Mouse (Mus musculus) midbrain, embryonic 13.5 days (tissue): ENCODE results near the gene Tsga10ip. TPM values are rescaled to one million over a fixed set of nuclear protein-coding genes. Genes with fewer than 3 reads are reported as not detected.

Experiments
- ATAC-seq: fragments of 200-750 bp; cut with Nextera tagmentation; 2 replicates; pipeline ENCODE4 v1.8.0; 2017; ENCODE audit warnings: mild to moderate bottlenecking, moderate TSS enrichment, moderate library complexity
- H3K27ac ChIP-seq: fragments of 300-500 bp; sonication (generic); 2 replicates; pipeline ENCODE4 v1.5.1; 2015; ENCODE audit warnings: inconsistent platforms, mild to moderate bottlenecking, moderate library complexity
- H3K27me3 ChIP-seq: fragments of 300-500 bp; sonication (generic); 2 replicates; pipeline ENCODE4 v1.6.1; 2015; ENCODE audit warnings: mild to moderate bottlenecking, inconsistent platforms
- H3K36me3 ChIP-seq: fragments of 300-500 bp; sonication (generic); 2 replicates; pipeline ENCODE4 v1.6.1; 2015; ENCODE audit warnings: mild to moderate bottlenecking, inconsistent platforms
- H3K4me1 ChIP-seq: fragments of 300-500 bp; sonication (generic); replicated peaks from 2 replicates; pipeline ENCODE4 v1.6.1; 2015; ENCODE audit warnings: inconsistent platforms
- H3K4me2 ChIP-seq: fragments of 300-500 bp; sonication (generic); replicated peaks from 2 replicates; pipeline ENCODE4 v1.6.1; 2015; ENCODE audit warnings: moderate library complexity, mild to moderate bottlenecking, inconsistent platforms
- H3K4me3 ChIP-seq: fragments of 300-500 bp; sonication (generic); replicated peaks from 2 replicates; pipeline ENCODE4 v1.5.1; 2015; ENCODE audit warnings: mild to moderate bottlenecking, inconsistent platforms
- H3K9ac ChIP-seq: fragments of 300-500 bp; sonication (generic); replicated peaks from 2 replicates; pipeline ENCODE4 v1.6.1; 2015; ENCODE audit warnings: mild to moderate bottlenecking, inconsistent platforms
- H3K9me3 ChIP-seq: fragments of 300-500 bp; sonication (generic); 2 replicates; pipeline ENCODE4 v1.6.1; 2016; ENCODE audit warnings: mild to moderate bottlenecking, inconsistent platforms
- WGBS: fragments of 180-500 bp; shearing (Covaris S2); methylation state at CpG from one replicate; pipeline ENCODE4 v1.1.7; 2015; 5-methylcytosine and 5-hydroxymethylcytosine counted together
- polyA plus RNA-seq: library from polyadenylated mRNA; unstranded; fragments of >200 nt; fragmentation: Nextera tagmentation; extraction: Ambion mirVana; gene quantifications from 2 replicates; pipeline ENCODE4 v1.2.1, GENCODE M21; 2015

Tsga10ip gene
- polyA plus RNA-seq = 0.32 and 0.55 TPM in 2 replicates

DNA sequence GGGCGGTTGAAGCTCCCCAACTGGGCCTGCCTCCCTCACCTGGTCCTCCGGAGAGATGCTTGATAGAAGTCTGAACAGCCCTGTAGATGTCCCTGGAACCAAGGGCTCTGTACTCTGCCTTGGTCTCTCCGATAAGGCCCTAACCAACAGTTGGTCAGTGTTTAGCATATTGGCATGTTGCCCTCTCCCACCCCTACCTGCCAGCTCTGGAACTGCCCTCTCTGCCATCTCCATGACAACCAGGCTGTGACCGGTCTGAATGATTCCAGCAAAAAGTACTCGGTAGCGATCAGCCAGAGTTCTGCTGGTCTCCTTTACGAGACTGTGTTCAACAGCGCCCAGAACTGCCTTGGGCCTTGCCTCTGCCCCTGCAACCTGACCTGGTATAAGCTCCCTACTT is at the start of gene Tsga10ip:
Gene Tsga10ip (minus strand): TSS at position 234 of the 400 bp plus-strand sequence.
- Histone ChIP-seq H3K4me3 (no peak within 1 kb of the TSS), H3K4me2 (no peak within 1 kb of the TSS), H3K9me3 (no peaks in the 10 kb centered on the region), H3K27ac (no peak within 1 kb of the TSS), H3K9ac (no peak within 1 kb of the TSS), H3K36me3 (no peaks in the 10 kb centered on the region), H3K4me1 (peaks cover 10% of the 10 kb centered on the region), H3K27me3 (no peaks in the 10 kb centered on the region)
- WGBS = 77% methylated on average over 8 of the region's 8 CpGs
- ATAC-seq = no peak

DNA sequence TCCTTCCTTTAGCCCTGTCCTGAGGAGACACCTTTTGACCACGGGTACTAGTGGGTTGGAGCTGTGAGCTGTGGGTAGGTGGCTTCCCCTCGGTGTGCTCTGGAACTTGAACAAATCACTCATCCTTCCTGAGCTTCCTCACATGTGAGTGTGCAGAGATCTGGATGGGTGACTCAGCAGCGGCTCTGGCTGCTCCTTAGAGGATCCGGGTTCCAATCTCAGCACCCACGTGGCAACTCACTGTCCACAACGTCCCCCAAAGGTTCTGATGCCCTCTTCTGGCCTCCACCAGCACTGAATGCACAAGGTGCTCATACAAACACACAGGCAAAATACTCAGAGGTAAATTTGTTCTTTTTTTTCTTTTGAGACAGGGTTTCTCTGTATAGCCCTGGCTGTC is 49.4 kb upstream of the Tsga10ip start:
- Histone ChIP-seq H3K36me3 (peaks cover 4% of the 10 kb centered on the region), H3K27ac (no peak overlapping the region), H3K27me3 (peaks cover 50% of the 10 kb centered on the region), H3K4me3 (no peak overlapping the region), H3K4me1 (peaks cover 40% of the 10 kb centered on the region), H3K9ac (no peak overlapping the region), H3K9me3 (no peaks in the 10 kb centered on the region), H3K4me2 (no peak overlapping the region)
- no peak for ATAC-seq
- WGBS = 77% methylated on average over 6 of the region's 6 CpGs

DNA sequence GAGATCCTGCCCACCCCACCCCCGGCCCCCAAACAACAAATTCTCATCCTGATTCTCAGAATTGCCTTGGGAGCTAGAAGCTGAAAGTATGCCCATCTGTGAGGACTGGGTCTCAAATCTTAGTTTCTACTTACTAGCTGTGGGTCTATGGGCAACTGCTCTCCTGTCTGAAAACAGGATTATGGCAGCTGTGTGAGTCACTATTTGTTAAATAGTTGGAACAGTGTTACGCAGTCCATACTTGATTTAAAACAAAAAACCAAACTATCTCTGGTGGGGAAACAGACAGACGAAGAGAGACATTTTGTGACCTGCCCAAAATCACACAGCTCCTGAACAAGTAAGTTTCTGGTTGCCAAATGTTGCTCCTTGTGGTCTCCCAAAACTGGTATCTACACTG is 47.3 kb upstream of the Tsga10ip start:
- 87% methylated on average over 3 of the region's 3 CpGs for WGBS
- H3K4me3 ChIP-seq = no peak overlapping the region
- peaks cover 19% of the 10 kb centered on the region for H3K4me1 ChIP-seq
- peaks cover 4% of the 10 kb centered on the region for H3K36me3 ChIP-seq
- H3K27me3 ChIP-seq = peaks cover 69% of the 10 kb centered on the region
- ATAC-seq = no peak
- no peak overlapping the region for H3K9ac ChIP-seq
- H3K27ac ChIP-seq = no peak overlapping the region
- H3K9me3 ChIP-seq = no peaks in the 10 kb centered on the region
- H3K4me2 ChIP-seq = no peak overlapping the region

DNA sequence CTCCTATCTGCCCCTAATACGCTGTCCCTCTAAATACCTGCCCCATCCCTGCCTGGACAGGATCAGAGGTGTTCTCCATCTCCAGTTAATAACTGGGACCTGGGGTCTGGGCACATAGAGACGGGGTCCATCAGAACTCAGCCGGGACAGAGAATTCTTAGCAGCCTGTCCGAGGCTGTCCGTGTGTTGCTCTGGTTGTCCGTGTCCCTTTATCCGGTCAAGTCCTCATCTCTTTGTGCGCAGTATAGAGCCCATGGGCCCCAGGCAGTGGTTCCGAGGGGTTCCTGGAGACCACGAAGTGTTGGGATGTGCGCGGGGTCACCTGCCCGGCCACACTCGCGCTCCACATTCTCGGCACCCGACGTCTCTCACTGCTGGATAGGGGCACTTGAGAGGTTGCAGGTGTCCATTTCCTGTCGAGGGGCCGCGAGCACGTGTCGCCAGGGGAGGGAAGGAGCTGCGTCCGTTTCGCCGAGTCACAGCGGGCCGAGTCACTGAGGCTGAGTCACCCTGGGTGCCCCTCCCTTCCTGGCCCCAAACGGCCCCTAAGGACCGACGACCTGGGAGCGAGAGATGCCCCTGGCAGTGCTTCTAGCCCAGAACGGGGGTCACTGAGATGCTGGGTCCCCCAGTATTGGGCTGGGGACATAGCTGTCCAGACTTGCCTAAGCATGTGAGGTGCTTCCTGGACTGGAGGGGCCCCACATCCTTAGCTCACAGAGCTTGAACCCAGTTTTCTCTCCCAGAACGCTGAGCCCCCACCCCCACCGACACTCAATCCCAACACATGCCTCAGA is 46.2 kb upstream of the Tsga10ip start:
- Histone ChIP-seq H3K9ac (peak overlapping the region; percentile 51; the same call in 1 of the 2 replicates), H3K9me3 (no peaks in the 10 kb centered on the region), H3K27ac (no peak overlapping the region), H3K4me2 (peak overlapping the region; percentile 84), H3K36me3 (no peaks in the 10 kb centered on the region), H3K27me3 (peaks cover 76% of the 10 kb centered on the region), H3K4me1 (peaks cover 18% of the 10 kb centered on the region), H3K4me3 (peak overlapping the region; percentile 43)
- WGBS = 7% methylated on average over 36 of the region's 36 CpGs
- peak; percentile 21; the same call in 1 of the 2 replicates for ATAC-seq

DNA sequence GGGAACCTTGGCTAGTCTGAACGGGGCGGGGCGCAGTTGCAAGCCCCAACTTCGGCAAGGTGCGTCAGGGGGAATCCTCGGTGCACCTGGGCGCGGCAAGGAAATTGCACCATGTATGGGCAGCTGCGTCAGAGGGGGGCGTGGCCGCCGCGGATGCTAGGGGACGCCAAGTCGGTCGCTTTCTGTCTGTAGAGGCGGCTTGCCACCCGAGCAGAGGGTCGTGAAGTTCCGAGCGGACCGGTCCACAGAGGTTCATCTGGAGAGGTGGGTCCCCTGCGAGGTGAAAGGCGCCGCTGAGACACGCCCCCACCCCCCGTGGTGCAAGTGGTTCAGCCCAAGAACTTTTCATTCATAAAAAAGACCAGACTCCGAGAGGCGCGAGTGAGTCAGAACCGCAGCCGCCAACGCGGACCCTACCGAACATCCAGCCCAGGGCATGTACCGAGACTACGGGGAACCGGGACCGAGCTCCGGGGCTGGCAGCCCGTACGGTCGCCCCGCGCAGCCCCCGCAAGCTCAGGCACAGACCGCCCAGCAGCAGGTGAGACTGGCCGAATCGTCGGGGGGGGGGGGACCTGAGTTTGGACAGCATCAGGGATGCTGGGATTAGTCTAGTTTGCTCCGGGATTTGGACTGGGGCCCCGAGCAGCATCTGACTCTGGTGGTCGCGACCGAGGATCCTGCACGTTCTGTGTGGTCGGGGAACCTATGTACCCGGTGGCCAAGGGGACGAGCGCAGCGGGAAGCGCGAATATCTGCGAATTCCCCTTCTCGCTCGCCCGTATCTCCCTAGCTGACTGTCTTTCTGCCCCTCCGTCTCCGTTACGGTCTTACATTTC is 45.4 kb upstream of the Tsga10ip start, which contains the start of gene Fosl1:
Gene Fosl1 (plus strand): TSS at position 33 of the 839 bp plus-strand sequence.
- ATAC-seq = peak; percentile 72
- Histone ChIP-seq H3K4me2 (peak within 1 kb of the TSS; percentile 84), H3K9me3 (no peaks in the 10 kb centered on the region), H3K27me3 (peaks cover 76% of the 10 kb centered on the region), H3K9ac (peak within 1 kb of the TSS; percentile 51), H3K27ac (no peak within 1 kb of the TSS), H3K36me3 (no peaks in the 10 kb centered on the region), H3K4me3 (peak within 1 kb of the TSS; percentile 43), H3K4me1 (peaks cover 18% of the 10 kb centered on the region)
- WGBS = under 1% methylated on average over 70 of the region's 70 CpGs

DNA sequence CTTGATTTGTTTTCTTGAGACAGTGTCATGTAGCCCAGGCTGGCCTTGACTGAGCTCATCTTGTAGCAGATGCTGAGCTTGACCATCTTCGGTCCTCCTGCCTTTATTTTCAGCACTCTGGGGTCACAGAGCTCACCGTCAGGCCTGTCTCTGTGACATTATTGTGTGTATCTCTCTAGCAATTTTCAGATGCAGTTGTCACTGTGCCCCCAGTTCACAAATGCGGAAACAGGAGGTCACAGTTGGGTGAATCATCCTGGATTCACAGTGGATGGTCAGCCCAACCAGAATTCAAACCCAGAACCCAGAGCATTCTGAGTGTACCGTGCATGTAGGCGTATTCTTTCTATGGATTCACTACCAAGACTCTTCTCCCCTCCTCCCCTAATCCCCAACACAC is 43.4 kb upstream of the Tsga10ip start:
- ATAC-seq = no peak
- H3K27me3 ChIP-seq = peaks cover 66% of the 10 kb centered on the region
- H3K4me2 ChIP-seq = no peak overlapping the region
- H3K9ac ChIP-seq = no peak overlapping the region
- no peaks in the 10 kb centered on the region for H3K9me3 ChIP-seq
- no peak overlapping the region for H3K27ac ChIP-seq
- H3K4me3 ChIP-seq = no peak overlapping the region
- WGBS = 88% methylated on average over 5 of the region's 5 CpGs
- peaks cover 18% of the 10 kb centered on the region for H3K4me1 ChIP-seq
- H3K36me3 ChIP-seq = no peaks in the 10 kb centered on the region

DNA sequence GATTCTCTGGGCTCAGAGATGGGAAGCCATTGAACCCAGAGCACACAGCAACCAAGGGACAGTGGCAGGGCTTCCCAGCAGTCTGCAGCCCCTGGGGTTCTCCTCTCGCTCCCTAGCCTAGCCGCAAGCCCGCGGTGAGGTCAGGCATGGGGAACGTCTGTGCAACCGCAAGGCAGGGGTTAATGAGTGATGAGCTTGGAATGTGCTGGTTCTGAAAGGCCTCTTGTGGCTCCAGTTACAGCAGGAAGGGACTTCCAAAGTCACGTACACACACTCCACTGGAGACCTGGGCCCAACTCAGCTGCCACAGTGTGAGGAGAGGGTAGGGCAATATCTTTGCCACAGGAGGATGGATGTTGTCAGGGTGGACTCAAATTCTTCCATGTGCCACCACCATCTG is 42.6 kb upstream of the Tsga10ip start:
- Histone ChIP-seq H3K4me3 (no peak overlapping the region), H3K27me3 (peaks cover 58% of the 10 kb centered on the region), H3K4me2 (no peak overlapping the region), H3K9me3 (peaks cover 3% of the 10 kb centered on the region; the same call in 1 of the 2 replicates), H3K4me1 (peaks cover 18% of the 10 kb centered on the region), H3K9ac (no peak overlapping the region), H3K27ac (no peak overlapping the region), H3K36me3 (no peaks in the 10 kb centered on the region)
- 34% methylated on average over 7 of the region's 7 CpGs for WGBS
- no peak for ATAC-seq

DNA sequence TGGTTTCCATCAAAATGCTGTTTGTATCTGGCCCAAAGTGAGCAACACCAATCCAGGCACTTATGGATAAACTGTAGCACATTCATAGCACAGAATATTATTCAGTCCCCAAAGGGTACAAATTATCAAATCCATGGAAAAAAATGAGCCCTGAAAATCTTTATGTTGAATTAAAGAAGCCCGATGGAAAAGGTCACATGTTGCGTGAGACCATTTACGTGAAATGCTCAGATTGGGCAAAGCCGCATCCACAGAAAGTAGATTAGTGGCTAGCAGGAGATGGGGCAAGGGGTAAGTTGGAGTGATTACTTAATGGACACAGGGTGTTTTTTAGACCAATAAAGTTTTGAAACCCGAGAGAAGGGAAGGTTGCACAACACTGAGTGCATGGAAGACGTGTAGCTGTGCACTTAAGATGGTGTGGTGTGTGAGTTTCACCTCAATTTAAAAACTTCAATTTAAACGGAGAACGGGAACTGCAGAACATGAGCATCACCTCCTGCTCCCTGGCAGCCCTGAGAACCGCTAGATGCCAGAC is 42.1 kb upstream of the Tsga10ip start:
- 69% methylated on average over 9 of the region's 9 CpGs for WGBS
- H3K9ac ChIP-seq = no peak overlapping the region
- peaks cover 53% of the 10 kb centered on the region for H3K27me3 ChIP-seq
- peaks cover 18% of the 10 kb centered on the region for H3K4me1 ChIP-seq
- no peak overlapping the region for H3K27ac ChIP-seq
- ATAC-seq = no peak
- no peak overlapping the region for H3K4me3 ChIP-seq
- H3K36me3 ChIP-seq = no peaks in the 10 kb centered on the region
- H3K4me2 ChIP-seq = no peak overlapping the region
- peaks cover 3% of the 10 kb centered on the region; the same call in 1 of the 2 replicates for H3K9me3 ChIP-seq

DNA sequence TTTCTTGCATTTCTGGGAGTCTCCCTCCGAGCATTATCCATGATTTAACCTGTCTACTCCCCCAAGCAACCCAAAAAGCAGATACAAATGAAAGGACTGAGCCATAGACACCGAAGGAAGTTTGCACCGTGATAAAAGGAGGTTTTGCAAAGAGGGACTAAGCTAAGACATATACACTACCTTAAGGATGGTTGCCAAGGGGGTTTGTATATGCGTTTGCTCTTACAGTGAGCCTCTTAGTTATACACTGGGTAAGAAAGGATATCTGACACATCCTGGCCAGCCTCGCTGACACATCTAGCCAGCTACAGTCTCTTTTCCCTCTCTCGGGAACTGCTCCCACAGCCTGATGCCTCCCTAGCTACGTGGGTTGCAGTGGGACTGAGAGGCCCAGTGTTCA is 31.6 kb upstream of the Tsga10ip start:
- Histone ChIP-seq H3K27ac (no peak overlapping the region), H3K9me3 (no peaks in the 10 kb centered on the region), H3K4me3 (no peak overlapping the region), H3K27me3 (no peaks in the 10 kb centered on the region), H3K9ac (no peak overlapping the region), H3K4me2 (no peak overlapping the region), H3K4me1 (peaks cover 12% of the 10 kb centered on the region), H3K36me3 (no peaks in the 10 kb centered on the region)
- 72% methylated on average over 7 of the region's 7 CpGs for WGBS
- no peak for ATAC-seq

DNA sequence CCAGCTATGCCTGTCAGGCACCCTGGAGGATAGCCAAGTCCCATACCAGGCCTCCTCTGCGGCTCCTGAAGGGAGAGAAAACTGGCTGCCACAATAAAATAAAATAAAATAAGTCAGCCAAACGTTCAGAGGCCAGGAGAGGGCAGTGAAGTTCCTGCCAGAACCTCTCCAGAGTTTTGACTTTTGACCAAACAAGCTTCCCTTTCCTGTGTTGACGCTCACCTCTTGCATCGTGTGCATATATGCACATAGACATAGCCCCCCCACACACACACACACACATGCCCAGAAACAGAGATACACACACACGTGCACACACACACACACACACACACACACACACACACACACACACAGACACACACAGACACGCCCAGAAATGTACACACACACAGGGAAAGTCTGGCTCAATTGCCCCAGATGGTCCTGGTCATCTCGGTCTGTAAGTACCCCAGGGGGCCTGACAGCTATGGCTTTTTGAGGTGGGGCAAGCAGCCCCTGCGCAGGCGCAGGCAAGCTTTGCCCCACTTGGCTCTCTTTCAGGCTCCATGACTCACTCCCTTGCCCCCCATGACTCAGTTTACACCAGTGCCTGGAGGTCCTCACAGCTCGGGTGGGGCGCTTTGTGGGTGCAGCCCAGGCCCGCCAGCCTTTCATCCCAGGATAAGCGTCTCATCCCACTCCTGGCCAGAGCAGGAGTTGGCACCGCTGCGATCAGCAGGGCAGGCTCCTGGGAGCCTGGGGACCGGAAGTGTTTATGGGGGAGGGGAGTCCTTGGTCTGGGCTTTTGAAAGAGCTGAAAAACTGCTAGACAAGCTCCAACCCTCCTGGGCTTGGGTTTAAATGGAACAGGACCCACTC is 30.9 kb upstream of the Tsga10ip start:
- Histone ChIP-seq H3K9me3 (no peaks in the 10 kb centered on the region), H3K36me3 (no peaks in the 10 kb centered on the region), H3K4me2 (peak overlapping the region; percentile 49), H3K9ac (peak overlapping the region; percentile 50), H3K27ac (no peak overlapping the region), H3K4me3 (peak overlapping the region; percentile 24), H3K4me1 (peaks cover 14% of the 10 kb centered on the region), H3K27me3 (no peaks in the 10 kb centered on the region)
- 11% methylated on average over 16 of the region's 16 CpGs for WGBS
- peak; percentile 43 for ATAC-seq

DNA sequence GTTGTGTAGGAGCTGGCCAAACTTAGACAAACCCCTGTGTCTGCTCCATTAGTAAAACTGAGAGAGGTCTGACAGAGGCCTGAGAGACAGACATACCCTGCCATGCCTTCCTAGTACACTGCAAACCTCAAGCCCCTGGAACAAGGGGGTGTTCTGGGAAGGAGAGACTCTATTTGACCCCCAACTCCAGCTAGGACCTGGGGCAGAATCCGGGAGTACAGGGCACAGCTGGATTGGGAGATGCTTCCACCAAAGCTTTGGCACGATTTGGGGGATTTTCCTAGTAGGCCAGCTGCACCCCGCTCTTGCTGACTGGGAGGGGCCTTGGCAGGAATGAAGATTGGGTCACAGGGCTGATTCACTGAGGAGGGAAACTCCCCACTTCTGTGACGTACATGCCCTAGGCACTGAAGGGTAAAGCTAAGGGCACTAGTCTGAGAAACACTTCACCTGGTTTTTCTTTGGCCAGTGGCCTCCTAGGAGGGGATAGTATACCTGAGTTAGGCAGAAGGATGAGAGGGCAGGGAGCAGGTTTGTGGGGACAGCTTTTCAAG is 29.7 kb upstream of the Tsga10ip start:
- no peaks in the 10 kb centered on the region for H3K27me3 ChIP-seq
- no peak overlapping the region for H3K4me3 ChIP-seq
- no peak overlapping the region for H3K27ac ChIP-seq
- peaks cover 23% of the 10 kb centered on the region for H3K4me1 ChIP-seq
- ATAC-seq = no peak
- 0 out of 2 replicates have a peak overlapping the region, but pooled peaks have one; percentile 32 for H3K9ac ChIP-seq
- H3K9me3 ChIP-seq = no peaks in the 10 kb centered on the region
- 79% methylated on average over 4 of the region's 4 CpGs for WGBS
- no peak overlapping the region for H3K4me2 ChIP-seq
- H3K36me3 ChIP-seq = peaks cover 4% of the 10 kb centered on the region
